Mouse (Mus musculus): ENCODE results near the gene Dnaaf5. TPM values are rescaled to one million over a fixed set of nuclear protein-coding genes. Genes with fewer than 3 reads are reported as not detected.

Dnaaf5 gene
- total RNA-seq, 2 experiments from 2014 or later: 8.3 to 21.5 TPM

- ATAC-seq (replicated peaks; ENCODE audit: low FRiP score, low TSS enrichment, poor library complexity, severe bottlenecking): no peak
Observed at GRCm38 (mm10) chr5:139216774-139217173, 66.8 kb downstream of the Dnaaf5 start.

- 0 out of 2 replicates have a peak, but pooled peaks have one; percentile 14 for ATAC-seq (replicated peaks; ENCODE audit: low FRiP score, low TSS enrichment, poor library complexity, severe bottlenecking)
Observed at GRCm38 (mm10) chr5:139220006-139220515, 70.0 kb downstream of the Dnaaf5 start.

- no peak for ATAC-seq (replicated peaks; ENCODE audit: low FRiP score, low TSS enrichment, poor library complexity, severe bottlenecking)
Observed at GRCm38 (mm10) chr5:139220610-139221009, 70.6 kb downstream of the Dnaaf5 start.

GRCm38 (mm10) chr5:139223331-139223730 is 73.3 kb downstream of the Dnaaf5 start:
- no peak for ATAC-seq (replicated peaks; ENCODE audit: low FRiP score, low TSS enrichment, poor library complexity, severe bottlenecking)

GRCm38 (mm10) chr5:139227236-139227635 is 77.2 kb downstream of the Dnaaf5 start:
- ATAC-seq (replicated peaks; ENCODE audit: low FRiP score, low TSS enrichment, poor library complexity, severe bottlenecking): no peak

GRCm38 (mm10) chr5:139227645-139228044 is 77.6 kb downstream of the Dnaaf5 start:
- ATAC-seq (replicated peaks; ENCODE audit: low FRiP score, low TSS enrichment, poor library complexity, severe bottlenecking): no peak

- ATAC-seq (replicated peaks; ENCODE audit: low FRiP score, low TSS enrichment, poor library complexity, severe bottlenecking): no peak
Observed at GRCm38 (mm10) chr5:139228318-139228717, 78.3 kb downstream of the Dnaaf5 start.

- no peak for ATAC-seq (replicated peaks; ENCODE audit: low FRiP score, low TSS enrichment, poor library complexity, severe bottlenecking)
Observed at GRCm38 (mm10) chr5:139229716-139230115, 79.7 kb downstream of the Dnaaf5 start.

GRCm38 (mm10) chr5:139232083-139232482 is 82.1 kb downstream of the Dnaaf5 start:
- ATAC-seq (replicated peaks; ENCODE audit: low FRiP score, low TSS enrichment, poor library complexity, severe bottlenecking): peak; percentile 73

- ATAC-seq (replicated peaks; ENCODE audit: low FRiP score, low TSS enrichment, poor library complexity, severe bottlenecking): no peak
Observed at GRCm38 (mm10) chr5:139234423-139234822, 84.4 kb downstream of the Dnaaf5 start.

Other genes starting within 250 kb of the Dnaaf5 start
- not detected in 2 replicates for gene Pdgfa, start 152.9 kb upstream of the Dnaaf5 start, total RNA-seq (2014; fragmentation: Nextera tagmentation)
- 1.5 TPM in 1 of 2 replicates, not detected in the other for gene Pdgfa, start 152.9 kb upstream of the Dnaaf5 start, total RNA-seq (2017)
- 3.1 TPM in 1 of 2 replicates, not detected in the other for gene Prkar1b, start 222 bp upstream of the Dnaaf5 start, total RNA-seq (2014; fragmentation: Nextera tagmentation)
- not detected in 2 replicates for gene Prkar1b, start 222 bp upstream of the Dnaaf5 start, total RNA-seq (2017)
- 89.3 and 93.2 TPM in 2 replicates for gene Sun1, start 50.4 kb downstream of the Dnaaf5 start, total RNA-seq (2014; fragmentation: Nextera tagmentation)
- gene Sun1, start 50.4 kb downstream of the Dnaaf5 start, total RNA-seq (2017): 72.3 and 92.9 TPM in 2 replicates
- 57.7 and 80.8 TPM in 2 replicates for gene Get4, start 102.1 kb downstream of the Dnaaf5 start, total RNA-seq (2014; fragmentation: Nextera tagmentation)
- 19.5 and 38.6 TPM in 2 replicates for gene Get4, start 102.1 kb downstream of the Dnaaf5 start, total RNA-seq (2017)
- gene Adap1, start 175.4 kb downstream of the Dnaaf5 start, total RNA-seq (2014; fragmentation: Nextera tagmentation): 6.0 and 14.7 TPM in 2 replicates
- 3.0 and 8.0 TPM in 2 replicates for gene Adap1, start 175.4 kb downstream of the Dnaaf5 start, total RNA-seq (2017)
- gene Cox19, start 201.2 kb downstream of the Dnaaf5 start, total RNA-seq (2014; fragmentation: Nextera tagmentation): 40.4 and 41.7 TPM in 2 replicates
- 27.4 and 43.8 TPM in 2 replicates for gene Cox19, start 201.2 kb downstream of the Dnaaf5 start, total RNA-seq (2017)
- gene Cyp2w1, start 202.4 kb downstream of the Dnaaf5 start, total RNA-seq (2014; fragmentation: Nextera tagmentation): not detected in 2 replicates
- not detected in 2 replicates for gene Cyp2w1, start 202.4 kb downstream of the Dnaaf5 start, total RNA-seq (2017)
- gene Gpr146, start 227.5 kb downstream of the Dnaaf5 start, total RNA-seq (2014; fragmentation: Nextera tagmentation): 7.5 and 7.9 TPM in 2 replicates
- 5.3 and 6.0 TPM in 2 replicates for gene Gpr146, start 227.5 kb downstream of the Dnaaf5 start, total RNA-seq (2017)

All from megakaryocyte-erythroid progenitor cell, adult 5-6 weeks (primary cell).